Mouse (Mus musculus) G1E (cell line): ENCODE results near the gene Tbc1d8b. TPM values are rescaled to one million over a fixed set of nuclear protein-coding genes. Genes with fewer than 3 reads are reported as not detected.
"Not testable (repeated sequence)": the region's sequence is repeated elsewhere in the genome, so short reads cannot be mapped to it uniquely, and the experiment has no call there.

Experiments
- ATAC-seq: 2 replicates; pipeline ENCODE4 v1.8.0; 2016; ENCODE audit warnings: mild to moderate bottlenecking; ENCODE audit not compliant: insufficient number of reproducible peaks, poor library complexity, low FRiP score, severe bottlenecking; ENCODE audit errors: extremely low read depth
- DNase-seq: peaks from one replicate; pipeline ENCODE4 v3.0.0; 2012; ENCODE audit warnings: low spot score
- H3K27me3 ChIP-seq: 2 replicates; pipeline ENCODE4 v1.6.1; 2012; ENCODE audit warnings: mild to moderate bottlenecking, low read length, inconsistent platforms; ENCODE audit not compliant: insufficient read depth
- H3K36me3 ChIP-seq: replicated peaks from 2 replicates; pipeline ENCODE3; 2012; ENCODE audit warnings: mild to moderate bottlenecking, inconsistent platforms
- H3K4me1 ChIP-seq: 2 replicates; pipeline ENCODE4 v1.6.1; 2012; ENCODE audit warnings: low read depth, low read length, inconsistent platforms, mixed read lengths; ENCODE audit not compliant: insufficient read depth
- H3K4me3 ChIP-seq: 2 replicates; pipeline ENCODE4 v1.5.1; 2012; ENCODE audit warnings: low read depth, mild to moderate bottlenecking, inconsistent platforms, low read length, moderate library complexity, mixed read lengths
- H3K9me3 ChIP-seq: replicated peaks from 2 replicates; pipeline ENCODE4 v1.6.1; 2012; ENCODE audit warnings: inconsistent platforms
- CTCF ChIP-seq: IDR thresholded peaks from 2 replicates; pipeline ENCODE4 v1.5.1; 2012; ENCODE audit warnings: low read depth, low read length, inconsistent platforms, mixed read lengths
- GATA1 ChIP-seq: IDR thresholded peaks from 2 replicates; pipeline ENCODE4 v1.6.1; 2012; ENCODE audit warnings: borderline replicate concordance, low read length, inconsistent platforms, mixed read lengths
- GATA2 ChIP-seq: IDR thresholded peaks from 2 replicates; pipeline ENCODE4 v1.6.1; 2012; ENCODE audit warnings: low read depth, low read length, inconsistent platforms, borderline replicate concordance
- POLR2AphosphoS5 ChIP-seq: IDR thresholded peaks from 2 replicates; pipeline ENCODE4 v1.6.1; 2012; ENCODE audit warnings: low read depth, low read length, inconsistent platforms; ENCODE audit not compliant: insufficient replicate concordance
- TAL1 ChIP-seq: conservative IDR thresholded peaks from 2 replicates; pipeline ENCODE4 v1.6.1; 2012; ENCODE audit warnings: low read depth, low read length, inconsistent platforms, mixed read lengths
- polyA plus RNA-seq: library from polyadenylated mRNA; stranded (reverse); fragments of >175 nt; gene quantifications from 2 replicates; pipeline ENCODE4 v1.2.3, GENCODE M21; 2012
- total RNA-seq, 2 experiments: library from RNA; stranded (forward) in 1 of 2; stranded (reverse) in 1 of 2; fragments of 200-1000 nt in 1 of 2; fragments of >200 nt in 1 of 2; fragmentation: Nextera tagmentation in 1 of 2; gene quantifications; 2 replicates each; pipeline ENCODE4 v1.2.3; 2014 to 2017

Gene Tbc1d8b
- total and polyA plus RNA-seq, 3 experiments = 0.29 to 12.5 (median 11.4) TPM

- no peak for DNase-seq
- TF ChIP-seq GATA2 (no peak), GATA1 (no peak), TAL1 (no peak), CTCF (no peak), POLR2AphosphoS5 (no peak)
- H3K27me3 ChIP-seq = no peaks in the 10 kb centered on the region
- H3K36me3 ChIP-seq = peaks cover 26% of the 10 kb centered on the region
- no peaks in the 10 kb centered on the region for H3K9me3 ChIP-seq
- H3K4me1 ChIP-seq = no peaks in the 10 kb centered on the region
- no peak overlapping the region for H3K4me3 ChIP-seq
- ATAC-seq = no peak
Measured at GRCm38 (mm10) chrX:139737066-139737465, 52.3 kb downstream of the Tbc1d8b start.

- Histone ChIP-seq H3K27me3 (no peaks in the 10 kb centered on the region), H3K4me1 (no peaks in the 10 kb centered on the region), H3K4me3 (no peak overlapping the region), H3K9me3 (no peaks in the 10 kb centered on the region), H3K36me3 (peaks cover 23% of the 10 kb centered on the region)
- ATAC-seq (no peak), DNase-seq (peak; percentile 2)
- TF ChIP-seq CTCF = peak; percentile 31
- TF ChIP-seq TAL1 = no peak
Measured at GRCm38 (mm10) chrX:139751855-139752254, 67.1 kb downstream of the Tbc1d8b start.

- ATAC-seq, H3K27me3 ChIP-seq, H3K4me1 ChIP-seq, DNase-seq, H3K9me3 ChIP-seq, H3K4me3 ChIP-seq, H3K36me3 ChIP-seq: not testable (repeated sequence)
Measured at GRCm38 (mm10) chrX:139758634-139759033, 73.8 kb downstream of the Tbc1d8b start.

- H3K36me3 ChIP-seq = no peaks in the 10 kb centered on the region
- no peaks in the 10 kb centered on the region for H3K4me1 ChIP-seq
- no peaks in the 10 kb centered on the region for H3K27me3 ChIP-seq
- TF ChIP-seq GATA2 (no peak), GATA1 (no peak), CTCF (0 out of 2 replicates have a peak, but pooled peaks have one; percentile 12), POLR2AphosphoS5 (no peak), TAL1 (no peak)
- ATAC-seq (no peak), DNase-seq (no peak)
- no peaks in the 10 kb centered on the region for H3K9me3 ChIP-seq
- no peak overlapping the region for H3K4me3 ChIP-seq
Measured at GRCm38 (mm10) chrX:139762546-139762945, 77.8 kb downstream of the Tbc1d8b start.

- no peaks in the 10 kb centered on the region for H3K9me3 ChIP-seq
- DNase-seq (no peak), ATAC-seq (no peak)
- H3K27me3 ChIP-seq = no peaks in the 10 kb centered on the region
- TF ChIP-seq GATA2 = no peak
- TF ChIP-seq GATA1 = no peak
- TF ChIP-seq CTCF = no peak
- no peak for TF ChIP-seq TAL1
- no peak for TF ChIP-seq POLR2AphosphoS5
- H3K4me1 ChIP-seq = peaks cover 11% of the 10 kb centered on the region
- H3K4me3 ChIP-seq = no peak overlapping the region
- no peaks in the 10 kb centered on the region for H3K36me3 ChIP-seq
Measured at GRCm38 (mm10) chrX:139769975-139770637, 85.3 kb downstream of the Tbc1d8b start.

GRCm38 (mm10) chrX:139774309-139775083, 89.7 kb downstream of the Tbc1d8b start:
- DNase-seq (no peak), ATAC-seq (peak; percentile 58)
- Histone ChIP-seq H3K9me3 (no peaks in the 10 kb centered on the region), H3K36me3 (no peaks in the 10 kb centered on the region), H3K4me3 (peak overlapping the region; percentile 21; the same call in 1 of the 2 replicates), H3K4me1 (peaks cover 43% of the 10 kb centered on the region), H3K27me3 (no peaks in the 10 kb centered on the region)
- TF ChIP-seq TAL1 (no peak), POLR2AphosphoS5 (no peak), GATA1 (no peak), GATA2 (no peak), CTCF (peak; percentile 35; the same call in 1 of the 2 replicates)
